In genomic region chr5:32134051-32134732, GRCm38 (mm10) we compare ENCODE assay signal across 8 mouse cellular contexts. TPM values are rescaled to one million over a fixed set of nuclear protein-coding genes. Genes with fewer than 3 reads are reported as not detected.
DNase-seq lines count a peak whose midpoint lies in the region; ATAC-seq and TF ChIP-seq lines count a peak whose summit lies in the region.

No protein-coding gene starts in this region.

- H3K27me3 ChIP-seq in liver, adult 2 months (ENCODE audit: control insufficient read depth, insufficient read depth, low read length) = no peaks in the 10 kb centered on the region
- H3K27me3 ChIP-seq in cerebellum, adult 2 months (ENCODE audit: control insufficient read depth, insufficient read depth, low read length) = no peaks in the 10 kb centered on the region
- no peaks in the 10 kb centered on the region for H3K27me3 ChIP-seq in lung, postnatal 0 days (replicated peaks; ENCODE audit: insufficient read depth, low read length)
- H3K27me3 ChIP-seq in stomach, embryonic 15.5 days (replicated peaks) = no peaks in the 10 kb centered on the region

- no peaks in the 10 kb centered on the region for H3K9me3 ChIP-seq in lung, postnatal 0 days (ENCODE audit: low read length)
- no peaks in the 10 kb centered on the region for H3K9me3 ChIP-seq in stomach, embryonic 15.5 days

- WGBS in liver, adult 2 months = 3% methylated on average over 21 of the region's 21 CpGs
- 8% methylated on average over 21 of the region's 21 CpGs for WGBS in cerebellum, adult 2 months
- WGBS in lung, postnatal 0 days = 4% methylated on average over 21 of the region's 21 CpGs
- WGBS in stomach, embryonic 15.5 days = 6% methylated on average over 21 of the region's 21 CpGs

- 0 out of 2 replicates have a peak overlapping the region, but pooled peaks have one; percentile 74 for H3K4me3 ChIP-seq in liver, adult 2 months (ENCODE audit: insufficient read depth, low read depth, low read length)
- H3K4me3 ChIP-seq in cerebellum, adult 2 months (replicated peaks; ENCODE audit: insufficient read depth, low read depth, low read length) = peak overlapping the region; percentile 65
- H3K4me3 ChIP-seq in lung, postnatal 0 days (ENCODE audit: low read depth, low read length) = peak overlapping the region; percentile 93
- peak overlapping the region; percentile 82 for H3K4me3 ChIP-seq in stomach, embryonic 15.5 days (replicated peaks)

- peaks cover 16% of the 10 kb centered on the region for H3K4me1 ChIP-seq in liver, adult 2 months (ENCODE audit: control insufficient read depth, insufficient read depth, low read length)
- H3K4me1 ChIP-seq in cerebellum, adult 2 months (ENCODE audit: control insufficient read depth, insufficient read depth, low read length) = no peaks in the 10 kb centered on the region
- peaks cover 7% of the 10 kb centered on the region; the same call in 1 of the 2 replicates for H3K4me1 ChIP-seq in lung, postnatal 0 days (ENCODE audit: insufficient read depth, low read depth, low read length)
- H3K4me1 ChIP-seq in stomach, embryonic 15.5 days = peaks cover 26% of the 10 kb centered on the region

- H3K36me3 ChIP-seq in liver, adult 2 months (ENCODE audit: control insufficient read depth, insufficient read depth, low read length) = no peaks in the 10 kb centered on the region
- no peaks in the 10 kb centered on the region for H3K36me3 ChIP-seq in lung, postnatal 0 days (ENCODE audit: insufficient read depth, low read length)
- H3K36me3 ChIP-seq in stomach, embryonic 15.5 days = no peaks in the 10 kb centered on the region

- ATAC-seq in lung, postnatal 0 days = no peak
- no peak for ATAC-seq in stomach, embryonic 15.5 days (ENCODE audit: insufficient read depth, low FRiP score, low read depth)

- no peak for TF ChIP-seq EP300 in lung, postnatal 0 days (IDR thresholded peaks at IDR 0.05)

- no peaks in the 10 kb centered on the region for H3K79me2 ChIP-seq in liver, adult 2 months (ENCODE audit: control insufficient read depth, insufficient read depth, low read length)

- H3K4me2 ChIP-seq in lung, postnatal 0 days (replicated peaks; ENCODE audit: low read depth, low read length) = peak overlapping the region; percentile 83
- peak overlapping the region; percentile 69 for H3K4me2 ChIP-seq in stomach, embryonic 15.5 days

- TF ChIP-seq CTCF in liver, adult 2 months (IDR thresholded peaks at IDR 0.05; ENCODE audit: low read depth, low read length) = no peak
- no peak for TF ChIP-seq CTCF in cerebellum, adult 2 months (IDR thresholded peaks at IDR 0.05; ENCODE audit: borderline replicate concordance, insufficient read depth, low read depth, low read length)
- no peak for TF ChIP-seq CTCF in lung, postnatal 0 days (IDR thresholded peaks at IDR 0.05)

- H3K27ac ChIP-seq in liver, adult 2 months (replicated peaks; ENCODE audit: insufficient read depth, low read depth, low read length) = peak overlapping the region; percentile 18; the same call in 1 of the 2 replicates
- H3K27ac ChIP-seq in cerebellum, adult 2 months (ENCODE audit: insufficient read depth, low read length) = peak overlapping the region; percentile 35; the same call in 1 of the 2 replicates
- H3K27ac ChIP-seq in lung, postnatal 0 days (ENCODE audit: low read length) = peak overlapping the region; percentile 100
- peak overlapping the region; percentile 100 for H3K27ac ChIP-seq in stomach, embryonic 15.5 days

- peak overlapping the region; percentile 11; the same call in 1 of the 2 replicates for H3K9ac ChIP-seq in liver, adult 2 months (ENCODE audit: low read depth, low read length)
- H3K9ac ChIP-seq in lung, postnatal 0 days (replicated peaks; ENCODE audit: low read depth) = peak overlapping the region; percentile 99; the same call in 1 of the 2 replicates
- peak overlapping the region; percentile 51; the same call in 1 of the 2 replicates for H3K9ac ChIP-seq in stomach, embryonic 15.5 days

- TF ChIP-seq POLR2A in liver, adult 2 months (IDR thresholded peaks at IDR 0.05; ENCODE audit: extremely low read depth, insufficient read depth, low read length) = no peak
- no peak for TF ChIP-seq POLR2A in cerebellum, adult 2 months (IDR thresholded peaks at IDR 0.05; ENCODE audit: borderline replicate concordance, insufficient read depth, low read length)

- DNase-seq in liver, adult 2 months (ENCODE audit: extremely low read depth, low read depth, low spot score) = peak; percentile 59
- DNase-seq in liver = no peak
- DNase-seq in cerebellum, adult 2 months = peak; percentile 50 to 61
- DNase-seq in heart, adult 9 months (ENCODE audit: low spot score in 2 of 2) = peak; percentile 47 to 49
- DNase-seq in kidney, adult 9 months = peak; percentile 60
- peak; percentile 69 for DNase-seq in lung, postnatal 0 days (ENCODE audit: low spot score)
- no peak for DNase-seq in thymus, adult 18-20 months

RNA-seq across cellular contexts. Expression of gene Fosl2, which starts 1.4 kb away (rescaled TPM):
- total RNA-seq in liver, adult 2 months (2014; rRNA removed) = 2.1 and 4.2 TPM in 2 replicates
- polyA plus RNA-seq in liver, adult 2 months (2012; rRNA removed) = 2.6 and 4.4 TPM in 2 replicates
- 2.8 and 3.5 TPM in 2 replicates for polyA plus RNA-seq in cerebellum, adult 2 months (2012; rRNA removed)
- polyA plus RNA-seq in lung, postnatal 0 days (2015; fragmentation: Nextera tagmentation; extraction: Ambion mirVana) = 7.9 and 8.9 TPM in 2 replicates
- 11.4 and 11.5 TPM in 2 replicates for polyA plus RNA-seq in stomach, embryonic 15.5 days (2015; fragmentation: Nextera tagmentation; extraction: Ambion mirVana)

Comparison
In these comparisons a context has a peak if more than half of its experiments do, and no peak if none do; other contexts are left out.
1. DNase-seq: peak in liver, adult 2 months (single experiment), cerebellum, adult 2 months (2 of 2), heart, adult 9 months (2 of 2), kidney, adult 9 months (single experiment) and lung, postnatal 0 days (single experiment); none in liver (single experiment) and thymus, adult 18-20 months (0 of 2).
2. H3K27ac ChIP-seq: peak in every context shown above with its lines; median percentile 100 in lung, postnatal 0 days; 100 in stomach, embryonic 15.5 days; 35 in cerebellum, adult 2 months; 18 in liver, adult 2 months.
3. H3K9ac ChIP-seq: peak in every context shown above with its lines; median percentile 99 in lung, postnatal 0 days; 51 in stomach, embryonic 15.5 days; 11 in liver, adult 2 months.
4. Peak in every context shown above with its lines, with median percentiles within 50 percentile points of each other: H3K4me3 ChIP-seq.